Mouse (Mus musculus) heart, embryonic 15.5 days (tissue): Measurements from ENCODE around the gene Smarca2. TPM values are rescaled to one million over a fixed set of nuclear protein-coding genes. Genes with fewer than 3 reads are reported as not detected.
A peak's percentile ranks its signal among the peaks of the same experiment; 100 is the strongest.

ENCODE experiments used
- ATAC-seq: fragments of 200-750 bp; cut with Nextera tagmentation; replicated peaks from 2 replicates; pipeline ENCODE4 v1.8.0; 2017; ENCODE audit warnings: low read depth, moderate TSS enrichment; ENCODE audit not compliant: insufficient number of reproducible peaks, insufficient read depth, low FRiP score
- H3K27ac ChIP-seq: fragments of 300-500 bp; sonication (generic); 2 replicates; pipeline ENCODE4 v1.5.1; 2015; ENCODE audit warnings: mild to moderate bottlenecking, inconsistent platforms
- H3K27me3 ChIP-seq: fragments of 300-500 bp; sonication (generic); 2 replicates; pipeline ENCODE4 v1.6.1; 2015; ENCODE audit warnings: inconsistent platforms
- H3K36me3 ChIP-seq: fragments of 300-500 bp; sonication (generic); 2 replicates; pipeline ENCODE4 v1.6.1; 2015; ENCODE audit warnings: mild to moderate bottlenecking, inconsistent platforms
- H3K4me1 ChIP-seq: fragments of 300-500 bp; sonication (generic); replicated peaks from 2 replicates; pipeline ENCODE4 v1.6.1; 2015; ENCODE audit warnings: inconsistent platforms
- H3K4me2 ChIP-seq: fragments of 300-500 bp; sonication (generic); 2 replicates; pipeline ENCODE4 v1.6.1; 2015; ENCODE audit warnings: inconsistent platforms, mild to moderate bottlenecking, moderate library complexity
- H3K4me3 ChIP-seq: fragments of 300-500 bp; sonication (generic); 2 replicates; pipeline ENCODE4 v1.5.1; 2015; ENCODE audit warnings: mild to moderate bottlenecking, inconsistent platforms
- H3K9ac ChIP-seq: fragments of 300-500 bp; sonication (generic); 2 replicates; pipeline ENCODE4 v1.6.1; 2015; ENCODE audit warnings: mild to moderate bottlenecking, inconsistent platforms
- H3K9me3 ChIP-seq: fragments of 300-500 bp; sonication (generic); replicated peaks from 2 replicates; pipeline ENCODE4 v1.6.1; 2016; ENCODE audit warnings: inconsistent platforms
- WGBS: fragments of 180-500 bp; shearing (Covaris S2); methylation state at CpG from one replicate; pipeline ENCODE4 v1.1.7; 2015; ENCODE audit warnings: mixed read lengths; 5-methylcytosine and 5-hydroxymethylcytosine counted together
- polyA plus RNA-seq: library from polyadenylated mRNA; unstranded; fragments of >200 nt; fragmentation: Nextera tagmentation; extraction: Ambion mirVana; gene quantifications from 2 replicates; pipeline ENCODE4 v1.2.1, GENCODE M21; 2015

The Smarca2 gene
- polyA plus RNA-seq, 1 experiment from 2014 or later, result 27.4 TPM

DNA sequence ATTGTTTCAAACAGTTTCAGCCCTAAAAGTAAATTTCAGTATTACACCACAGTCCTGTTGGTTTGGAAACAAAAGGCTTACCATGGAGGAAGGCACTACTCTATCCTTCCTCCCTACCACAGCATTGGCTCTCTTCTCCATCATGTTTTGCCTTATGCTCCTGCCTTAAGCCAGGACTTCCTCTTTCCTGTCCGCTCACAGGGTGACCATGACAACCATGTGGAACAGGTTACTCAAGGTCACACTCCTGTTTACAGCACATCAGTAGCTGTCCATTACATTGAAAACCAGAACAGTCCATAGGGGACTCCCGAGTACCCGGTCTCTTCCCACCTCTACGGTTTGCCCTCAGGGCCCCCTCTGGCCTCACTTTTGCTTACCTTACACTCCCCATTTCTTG lies 92.3 kb downstream of the Smarca2 start:
- no peak overlapping the region for H3K27ac ChIP-seq
- H3K4me3 ChIP-seq, result no peak overlapping the region
- 68% methylated on average over 4 of the region's 4 CpGs for WGBS
- ATAC-seq, result no peak
- H3K9ac ChIP-seq, result no peak overlapping the region
- peaks cover 43% of the 10 kb centered on the region for H3K36me3 ChIP-seq
- no peaks in the 10 kb centered on the region for H3K9me3 ChIP-seq
- H3K4me1 ChIP-seq, result no peaks in the 10 kb centered on the region
- no peaks in the 10 kb centered on the region for H3K27me3 ChIP-seq
- no peak overlapping the region for H3K4me2 ChIP-seq

DNA sequence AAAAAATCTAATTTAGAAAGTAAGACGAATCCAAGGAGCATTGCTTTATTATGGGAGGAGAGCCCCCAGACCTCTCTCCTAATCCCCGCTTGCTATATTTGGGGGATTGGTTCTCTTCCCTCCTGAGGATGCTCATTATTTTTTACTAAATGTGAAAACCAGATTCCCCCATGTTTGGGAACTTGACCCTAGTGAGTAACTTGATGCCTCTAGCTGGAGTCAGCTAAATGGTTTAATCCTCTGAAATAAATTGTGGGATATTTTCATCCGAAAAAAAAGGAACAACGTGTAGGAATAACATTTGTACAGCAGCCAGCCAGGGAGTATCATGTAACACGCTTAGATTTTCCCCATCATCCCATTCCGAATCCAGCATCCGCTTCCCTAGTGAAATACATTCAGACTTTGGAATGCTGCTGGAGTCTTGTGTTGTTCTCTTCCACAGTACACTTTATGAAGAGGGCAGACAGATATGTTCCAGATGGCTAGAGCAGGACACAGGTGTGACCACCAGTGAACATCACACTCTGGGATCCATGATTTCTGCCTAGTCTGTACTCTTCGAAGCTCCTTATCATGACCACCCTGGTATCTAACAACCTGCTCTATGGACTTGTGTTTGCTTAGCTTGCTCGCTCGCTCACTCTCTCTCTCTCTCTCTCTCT lies 99.8 kb downstream of the Smarca2 start:
- ATAC-seq, result no peak
- WGBS, result 72% methylated on average over 10 of the region's 10 CpGs
- no peak overlapping the region for H3K27ac ChIP-seq

DNA sequence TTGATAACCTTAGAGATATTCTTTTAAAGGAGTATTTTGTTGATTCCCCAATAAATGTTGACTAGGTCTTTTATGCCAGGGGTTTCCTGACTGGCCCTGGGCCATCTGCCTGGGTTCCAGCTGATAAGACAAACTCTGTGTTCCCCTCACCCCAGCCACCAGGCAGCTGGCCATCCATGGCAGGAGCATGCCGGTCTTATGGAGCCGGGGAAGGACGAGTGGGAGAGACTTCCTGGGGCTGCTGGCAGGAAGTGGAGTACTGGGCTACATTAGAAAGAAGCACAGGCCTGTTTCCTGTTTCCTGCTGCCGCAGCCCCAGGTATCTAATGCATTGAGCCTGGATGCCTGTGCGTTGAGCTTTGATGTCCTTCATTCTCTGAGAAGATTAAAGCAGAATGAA lies 102.1 kb downstream of the Smarca2 start:
- H3K4me3 ChIP-seq, result no peak overlapping the region
- WGBS, result 36% methylated on average over 5 of the region's 5 CpGs
- no peak overlapping the region for H3K27ac ChIP-seq

More for the DNA sequence above, 99.8 kb downstream of the Smarca2 start:
- Histone ChIP-seq H3K27me3 (no peaks in the 10 kb centered on the region), H3K4me3 (no peak overlapping the region), H3K36me3 (peaks cover 20% of the 10 kb centered on the region; the same call in 1 of the 2 replicates), H3K9me3 (no peaks in the 10 kb centered on the region), H3K4me2 (no peak overlapping the region), H3K4me1 (peaks cover 11% of the 10 kb centered on the region; the same call in 1 of the 2 replicates), H3K9ac (no peak overlapping the region)

DNA sequence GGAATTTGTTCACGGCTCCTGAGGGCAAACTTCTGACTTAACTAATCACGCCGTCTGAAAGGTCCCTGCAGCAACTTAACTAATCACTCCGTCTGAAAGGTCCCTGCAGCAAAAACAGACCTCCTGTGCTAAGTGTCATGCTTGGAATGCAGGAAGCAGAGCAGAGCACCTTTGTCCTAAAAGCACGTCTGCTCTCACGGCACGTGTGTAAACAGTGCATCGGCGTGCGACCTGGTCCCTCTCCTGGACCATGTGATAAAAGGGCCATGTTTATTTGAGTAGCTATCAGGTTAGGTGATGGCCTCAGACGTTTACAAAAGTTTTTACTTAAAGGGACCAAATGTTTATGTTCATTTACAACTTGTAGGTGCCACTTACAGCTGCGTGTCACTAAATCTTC lies 104.2 kb downstream of the Smarca2 start:
- no peak for ATAC-seq
- no peaks in the 10 kb centered on the region for H3K9me3 ChIP-seq
- no peaks in the 10 kb centered on the region for H3K27me3 ChIP-seq
- no peak overlapping the region for H3K27ac ChIP-seq
- 34% methylated on average over 12 of the region's 12 CpGs for WGBS
- H3K9ac ChIP-seq, result no peak overlapping the region
- 0 out of 2 replicates have a peak, but pooled peaks cover 6% of the 10 kb centered on the region for H3K36me3 ChIP-seq
- no peak overlapping the region for H3K4me2 ChIP-seq
- no peak overlapping the region for H3K4me3 ChIP-seq
- H3K4me1 ChIP-seq, result peaks cover 11% of the 10 kb centered on the region; the same call in 1 of the 2 replicates

More for the DNA sequence above, 102.1 kb downstream of the Smarca2 start:
- Histone ChIP-seq H3K4me1 (peaks cover 11% of the 10 kb centered on the region; the same call in 1 of the 2 replicates), H3K9me3 (no peaks in the 10 kb centered on the region), H3K36me3 (peaks cover 6% of the 10 kb centered on the region; the same call in 1 of the 2 replicates), H3K4me2 (no peak overlapping the region), H3K9ac (no peak overlapping the region), H3K27me3 (no peaks in the 10 kb centered on the region)
- ATAC-seq, result no peak

DNA sequence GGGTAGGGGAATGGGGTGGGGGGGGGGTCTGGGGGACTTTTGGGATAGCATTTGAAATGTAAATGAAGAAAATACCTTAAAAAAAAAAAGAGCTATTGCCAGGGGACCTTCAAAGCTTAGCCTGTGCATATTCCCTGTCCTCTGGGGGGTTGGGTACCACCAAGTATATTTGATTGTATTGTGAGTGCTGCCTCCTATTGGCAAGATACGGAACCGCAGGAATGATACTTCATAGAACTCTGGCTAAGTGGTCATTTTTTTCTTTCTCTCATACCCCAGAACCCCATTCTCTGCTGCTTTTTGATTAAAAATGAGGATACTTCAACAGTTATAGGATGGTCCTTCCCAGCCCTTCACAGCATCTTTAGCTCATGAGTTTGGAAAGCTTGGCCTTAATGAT lies 106.4 kb downstream of the Smarca2 start:
- whole genome bisulfite sequencing, result 29% methylated on average over 2 of the region's 2 CpGs
- H3K36me3 ChIP-seq, result 0 out of 2 replicates have a peak, but pooled peaks cover 6% of the 10 kb centered on the region
- H3K27me3 ChIP-seq, result no peaks in the 10 kb centered on the region
- H3K4me2 ChIP-seq, result no peak overlapping the region
- ATAC-seq, result no peak
- H3K9me3 ChIP-seq, result no peaks in the 10 kb centered on the region
- H3K27ac ChIP-seq, result no peak overlapping the region
- H3K4me3 ChIP-seq, result no peak overlapping the region
- H3K9ac ChIP-seq, result no peak overlapping the region
- H3K4me1 ChIP-seq, result peaks cover 11% of the 10 kb centered on the region; the same call in 1 of the 2 replicates

DNA sequence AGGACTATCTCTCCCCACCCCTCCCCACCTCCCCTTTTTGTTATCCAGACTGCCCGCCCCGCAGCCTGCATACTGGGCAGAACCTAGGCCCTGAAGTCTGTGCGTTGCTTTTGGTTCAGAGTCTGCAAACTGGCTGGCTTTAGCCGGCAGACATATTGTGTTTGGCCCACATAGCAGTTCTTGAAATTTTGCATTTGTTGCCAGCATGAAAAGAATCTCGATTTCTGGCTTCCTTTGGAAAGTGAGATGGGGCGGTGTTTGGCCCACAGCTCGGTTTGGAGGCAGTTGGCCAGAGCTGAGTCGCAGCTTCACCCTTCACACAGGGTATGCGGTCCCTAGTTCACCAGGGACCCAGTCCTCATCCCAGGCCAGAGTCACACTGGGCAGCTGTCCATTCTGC lies 111.4 kb downstream of the Smarca2 start:
- no peaks in the 10 kb centered on the region for H3K27me3 ChIP-seq
- no peak overlapping the region for H3K9ac ChIP-seq
- ATAC-seq, result no peak
- no peak overlapping the region; the same call in 1 of the 2 replicates for H3K4me2 ChIP-seq
- H3K4me3 ChIP-seq, result no peak overlapping the region
- H3K4me1 ChIP-seq, result peaks cover 12% of the 10 kb centered on the region
- no peaks in the 10 kb centered on the region for H3K9me3 ChIP-seq
- peak overlapping the region; percentile 48 for H3K27ac ChIP-seq
- 55% methylated on average over 9 of the region's 9 CpGs for WGBS
- peaks cover 7% of the 10 kb centered on the region; the same call in 1 of the 2 replicates for H3K36me3 ChIP-seq

DNA sequence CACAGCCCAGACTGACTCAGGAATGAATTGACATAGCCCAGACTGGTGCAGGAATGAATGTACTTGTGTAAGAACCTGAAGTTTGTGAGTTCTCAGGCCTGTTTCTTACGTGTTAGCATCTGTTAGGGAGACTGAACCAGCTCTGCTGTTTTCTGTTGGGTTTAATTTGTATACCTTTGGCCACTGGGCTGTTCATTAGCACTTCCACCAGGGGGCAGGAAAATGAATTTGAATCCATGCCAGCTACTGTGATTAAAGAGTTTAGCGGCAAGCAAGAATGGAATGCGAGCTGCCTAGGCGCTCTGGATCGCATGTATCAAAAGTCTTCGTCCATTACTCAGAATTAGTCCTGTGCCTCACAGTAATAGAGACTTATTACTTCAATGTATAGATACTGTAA lies 113.4 kb downstream of the Smarca2 start:
- H3K36me3 ChIP-seq, result peaks cover 8% of the 10 kb centered on the region; the same call in 1 of the 2 replicates
- no peak overlapping the region for H3K4me2 ChIP-seq
- peaks cover 12% of the 10 kb centered on the region for H3K4me1 ChIP-seq
- WGBS, result 14% methylated on average over 6 of the region's 6 CpGs
- H3K4me3 ChIP-seq, result no peak overlapping the region
- no peak for ATAC-seq
- H3K27ac ChIP-seq, result no peak overlapping the region
- H3K9ac ChIP-seq, result no peak overlapping the region
- no peaks in the 10 kb centered on the region for H3K9me3 ChIP-seq
- no peaks in the 10 kb centered on the region for H3K27me3 ChIP-seq

DNA sequence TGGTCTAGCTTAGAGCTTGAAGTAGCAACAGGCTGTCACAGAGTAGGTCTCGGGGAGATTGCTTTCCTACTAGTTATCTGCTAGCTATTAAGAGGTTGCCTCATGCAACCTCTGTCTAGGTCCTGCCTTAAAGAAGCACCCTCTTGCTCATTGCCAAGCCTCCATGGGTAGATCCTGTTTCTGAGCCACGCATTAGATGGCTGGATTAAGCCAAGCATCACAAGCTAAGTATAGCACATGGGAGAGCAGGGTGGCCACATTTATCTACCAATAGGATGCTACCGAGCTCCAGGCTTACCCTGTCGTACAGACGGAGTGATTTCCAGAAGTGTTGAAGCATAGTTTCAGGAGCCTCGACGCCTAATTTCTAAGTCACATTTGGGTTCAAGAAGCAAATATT lies 114.3 kb downstream of the Smarca2 start:
- 60% methylated on average over 7 of the region's 7 CpGs for WGBS
- no peak overlapping the region for H3K4me2 ChIP-seq
- peaks cover 12% of the 10 kb centered on the region for H3K4me1 ChIP-seq
- no peak overlapping the region for H3K4me3 ChIP-seq
- no peaks in the 10 kb centered on the region for H3K27me3 ChIP-seq
- no peaks in the 10 kb centered on the region for H3K9me3 ChIP-seq
- H3K36me3 ChIP-seq, result peaks cover 8% of the 10 kb centered on the region; the same call in 1 of the 2 replicates
- no peak overlapping the region for H3K27ac ChIP-seq
- no peak for ATAC-seq
- no peak overlapping the region for H3K9ac ChIP-seq

DNA sequence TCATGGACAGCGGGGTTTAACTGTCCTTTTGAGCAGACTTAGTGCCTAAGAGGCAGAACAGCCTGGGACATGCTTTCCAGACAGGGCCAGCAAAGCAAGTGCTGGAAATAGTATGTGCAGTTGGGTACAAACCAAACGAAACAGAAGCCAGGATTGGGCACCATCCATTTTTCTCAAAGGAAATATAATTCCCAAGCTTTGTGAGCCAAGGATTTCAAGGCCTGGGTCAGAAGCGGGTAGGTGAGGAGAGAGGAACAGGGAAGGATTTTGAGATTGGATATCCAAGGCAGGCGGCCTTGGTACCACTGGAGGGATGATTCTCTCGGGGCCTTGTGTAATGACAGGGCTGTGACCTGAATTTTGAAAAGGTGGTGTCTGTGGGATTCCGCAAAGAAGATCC lies 116.9 kb downstream of the Smarca2 start:
- H3K9ac ChIP-seq, result no peak overlapping the region
- H3K4me3 ChIP-seq, result no peak overlapping the region
- 79% methylated on average over 6 of the region's 6 CpGs for WGBS
- no peaks in the 10 kb centered on the region for H3K9me3 ChIP-seq
- peaks cover 12% of the 10 kb centered on the region for H3K4me1 ChIP-seq
- no peaks in the 10 kb centered on the region for H3K27me3 ChIP-seq
- peaks cover 8% of the 10 kb centered on the region; the same call in 1 of the 2 replicates for H3K36me3 ChIP-seq
- no peak overlapping the region for H3K27ac ChIP-seq
- no peak overlapping the region for H3K4me2 ChIP-seq
- ATAC-seq, result no peak

DNA sequence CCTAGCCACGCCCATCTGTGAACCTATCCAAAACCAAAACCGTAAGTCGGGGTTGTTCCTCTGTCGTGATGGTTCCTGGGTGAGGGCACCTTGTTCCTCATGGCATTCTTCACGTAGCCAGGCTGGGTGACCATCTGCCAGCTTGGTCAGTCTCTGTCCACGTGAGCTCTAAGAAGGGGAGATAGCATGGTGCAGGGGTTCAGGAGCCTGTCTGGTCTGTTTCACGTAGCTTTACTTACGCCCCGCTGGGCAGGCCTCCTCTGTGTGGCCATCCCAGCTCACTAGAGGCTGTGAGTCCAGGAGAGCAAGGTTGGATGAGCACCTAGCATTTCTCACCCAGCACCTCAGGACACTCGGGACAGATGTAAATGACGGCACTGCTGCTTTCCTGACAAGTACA lies 119.0 kb downstream of the Smarca2 start:
- no peak overlapping the region for H3K9ac ChIP-seq
- H3K27me3 ChIP-seq, result no peaks in the 10 kb centered on the region
- no peaks in the 10 kb centered on the region for H3K9me3 ChIP-seq
- H3K4me1 ChIP-seq, result peaks cover 4% of the 10 kb centered on the region
- no peak overlapping the region for H3K4me3 ChIP-seq
- 82% methylated on average over 11 of the region's 11 CpGs for WGBS
- no peak overlapping the region for H3K4me2 ChIP-seq
- no peak overlapping the region for H3K27ac ChIP-seq
- ATAC-seq, result no peak; the same call in 1 of the 2 replicates
- peaks cover 8% of the 10 kb centered on the region; the same call in 1 of the 2 replicates for H3K36me3 ChIP-seq

DNA sequence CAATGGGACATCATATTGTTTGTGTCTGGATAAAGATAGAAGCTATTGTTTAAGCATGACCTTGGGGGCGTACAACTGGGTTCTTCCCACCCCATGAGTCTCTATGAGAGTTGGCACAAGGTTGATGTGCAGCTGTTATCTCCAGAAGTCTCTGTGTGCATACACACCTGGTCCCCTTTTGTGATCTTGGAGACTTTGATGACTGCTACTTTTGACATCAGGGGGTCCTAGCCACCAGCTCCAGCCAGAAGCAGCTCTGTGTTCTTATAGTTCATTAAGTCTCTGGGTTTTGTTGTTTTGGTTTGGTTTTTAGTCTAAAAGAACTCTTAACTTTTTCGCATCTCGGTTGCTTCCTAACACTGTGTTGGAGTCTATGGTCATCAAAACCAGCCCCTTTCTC lies 119.8 kb downstream of the Smarca2 start:
- no peak overlapping the region for H3K4me2 ChIP-seq
- H3K27me3 ChIP-seq, result no peaks in the 10 kb centered on the region
- no peak overlapping the region for H3K4me3 ChIP-seq
- H3K27ac ChIP-seq, result no peak overlapping the region
- 86% methylated on average over 3 of the region's 3 CpGs for WGBS
- H3K9me3 ChIP-seq, result no peaks in the 10 kb centered on the region
- H3K4me1 ChIP-seq, result no peaks in the 10 kb centered on the region
- no peak for ATAC-seq
- H3K9ac ChIP-seq, result no peak overlapping the region
- H3K36me3 ChIP-seq, result peaks cover 8% of the 10 kb centered on the region; the same call in 1 of the 2 replicates

DNA sequence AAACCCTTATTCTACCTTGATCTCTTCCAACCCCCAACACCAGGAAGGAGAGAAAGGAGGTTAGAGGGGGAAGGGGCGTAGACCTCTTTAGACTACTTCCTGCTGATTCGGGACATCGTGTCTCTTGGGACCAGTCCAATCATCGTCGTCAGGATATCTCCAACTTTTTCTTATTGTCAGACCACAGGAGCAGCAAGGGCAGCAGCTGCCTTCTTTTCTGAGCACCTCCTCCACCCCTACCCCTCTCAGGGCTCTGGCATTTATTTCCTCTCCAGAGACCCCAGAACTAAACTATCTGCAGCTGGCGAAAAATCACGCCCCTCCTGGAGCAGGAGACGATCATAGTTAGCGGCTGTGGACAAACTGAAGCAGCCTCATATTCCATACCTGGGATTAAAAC lies 122.9 kb downstream of the Smarca2 start:
- 52% methylated on average over 9 of the region's 9 CpGs for WGBS
- Histone ChIP-seq H3K36me3 (no peaks in the 10 kb centered on the region), H3K4me1 (0 out of 2 replicates have a peak, but pooled peaks cover under 1% of the 10 kb centered on the region), H3K9ac (no peak overlapping the region), H3K27ac (no peak overlapping the region), H3K4me3 (no peak overlapping the region), H3K4me2 (no peak overlapping the region), H3K27me3 (no peaks in the 10 kb centered on the region), H3K9me3 (no peaks in the 10 kb centered on the region)
- ATAC-seq, result no peak
